Mouse (Mus musculus) heart, adult 10 weeks (tissue): ENCODE measurements around the gene Gnat3. TPM values are rescaled to one million over a fixed set of nuclear protein-coding genes. Genes with fewer than 3 reads are reported as not detected.

Experiments
- polyA plus RNA-seq: library from polyadenylated mRNA; stranded (reverse); fragments of 350-450 nt; fragmentation: Illumina TruSeq; extraction: RNeasy Lipid Tissue Mini Kit (QIAGEN cat#74804); gene quantifications from one replicate; pipeline ENCODE4 v1.2.3, GENCODE M21; 2014; ENCODE audit warnings: low read depth, low replicate concordance

The Gnat3 gene
- polyA plus RNA-seq = 1.1 TPM

GRCm38 (mm10) chr5:17962249-17962648 lies at the start of gene Gnat3:
Gene Gnat3, plus strand, starts transcription at chr5:17962549.

Other genes with a start within 250 kb of the Gnat3 start
- 1,645 TPM for gene Cd36, start 73.7 kb upstream of the Gnat3 start, polyA plus RNA-seq